Mouse (Mus musculus): ENCODE results near the gene Hemk1.

- no peak for TF ChIP-seq POLR2A (IDR thresholded peaks at IDR 0.05; ENCODE audit: insufficient read length, low read depth)
- no peak for TF ChIP-seq E2F4 (IDR thresholded peaks at IDR 0.05; ENCODE audit: insufficient read depth)
- TF ChIP-seq USF1 (IDR thresholded peaks at IDR 0.05; ENCODE audit: low read depth) = no peak
- TF ChIP-seq REST (IDR thresholded peaks at IDR 0.05; ENCODE audit: insufficient read depth, insufficient read length) = no peak
- no peak for TF ChIP-seq POLR2AphosphoS2 (IDR thresholded peaks at IDR 0.05; ENCODE audit: insufficient read length, low read depth)
- peak; percentile 31 for TF ChIP-seq TCF12 (IDR thresholded peaks at IDR 0.05; ENCODE audit: insufficient read depth, poor library complexity, severe bottlenecking)
- no peak for TF ChIP-seq CEBPB (IDR thresholded peaks at IDR 0.05; ENCODE audit: insufficient read depth, poor library complexity, severe bottlenecking)
- no peak for TF ChIP-seq SRF (IDR thresholded peaks at IDR 0.05; ENCODE audit: control insufficient read depth, insufficient read length, low read depth)
These were observed 14.6 kb downstream of the Hemk1 start for GRCm38 (mm10) chr9:107323558-107323957.
